Mouse (Mus musculus): Measurements from ENCODE around the gene Wdr11. TPM values are rescaled to one million over a fixed set of nuclear protein-coding genes. Genes with fewer than 3 reads are reported as not detected.

Gene Wdr11
- polyA plus RNA-seq, 1 experiment from 2014 or later: 37.2 TPM

GRCm38 (mm10) chr7:129673776-129674175 lies 82.1 kb downstream of the Wdr11 start:
- Histone ChIP-seq H3K4me1 (ENCODE audit: control insufficient read depth, insufficient read depth, low read depth, low read length) (no peaks in the 10 kb centered on the region), H3K9ac (ENCODE audit: low read depth, low read length) (no peak overlapping the region), H3K9me3 (ENCODE audit: control insufficient read depth, low read length) (no peaks in the 10 kb centered on the region), H3K4me3 (ENCODE audit: low read length) (no peak overlapping the region), H3K4me2 (ENCODE audit: low read length) (no peak overlapping the region), H3K27me3 (replicated peaks; ENCODE audit: control insufficient read depth, insufficient read depth, low read length) (no peaks in the 10 kb centered on the region), H3K27ac (ENCODE audit: low read depth, low read length) (no peak overlapping the region), H3K36me3 (ENCODE audit: control insufficient read depth, insufficient read depth, low read length) (no peaks in the 10 kb centered on the region)
- WGBS: 41% methylated on average over 9 of the region's 9 CpGs
- ATAC-seq: no peak

DNA sequence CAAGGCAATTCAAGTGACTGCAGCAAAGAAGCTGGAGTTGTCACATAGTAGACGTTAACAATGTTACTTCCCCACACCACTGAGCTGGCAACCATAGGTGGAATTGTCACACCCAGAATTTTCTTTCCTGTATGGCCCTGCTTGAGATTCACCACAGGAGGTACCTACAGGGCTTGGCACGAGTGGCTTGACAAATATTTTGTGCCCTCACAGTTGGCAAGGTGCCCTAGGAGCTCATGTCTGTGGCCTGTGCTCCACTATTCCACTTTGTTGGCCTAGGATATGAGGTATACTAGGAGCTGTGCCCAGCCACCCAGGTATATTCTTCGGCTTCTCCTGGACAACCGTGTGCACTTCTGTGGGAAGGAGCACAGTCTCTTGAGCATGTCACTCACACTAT lies 82.9 kb downstream of the Wdr11 start:
- Histone ChIP-seq H3K9me3 (ENCODE audit: control insufficient read depth, low read length) (no peaks in the 10 kb centered on the region), H3K4me2 (ENCODE audit: low read length) (no peak overlapping the region), H3K4me3 (ENCODE audit: low read length) (no peak overlapping the region), H3K36me3 (ENCODE audit: control insufficient read depth, insufficient read depth, low read length) (no peaks in the 10 kb centered on the region), H3K27ac (ENCODE audit: low read depth, low read length) (no peak overlapping the region), H3K4me1 (ENCODE audit: control insufficient read depth, insufficient read depth, low read depth, low read length) (no peaks in the 10 kb centered on the region), H3K9ac (ENCODE audit: low read depth, low read length) (no peak overlapping the region), H3K27me3 (replicated peaks; ENCODE audit: control insufficient read depth, insufficient read depth, low read length) (no peaks in the 10 kb centered on the region)
- WGBS: 72% methylated on average over 4 of the region's 4 CpGs
- no peak for ATAC-seq

GRCm38 (mm10) chr7:129675852-129676251 lies 84.2 kb downstream of the Wdr11 start:
- Histone ChIP-seq H3K4me1 (ENCODE audit: control insufficient read depth, insufficient read depth, low read depth, low read length) (no peaks in the 10 kb centered on the region), H3K4me3 (ENCODE audit: low read length) (no peak overlapping the region), H3K4me2 (ENCODE audit: low read length) (no peak overlapping the region), H3K9ac (ENCODE audit: low read depth, low read length) (no peak overlapping the region), H3K36me3 (ENCODE audit: control insufficient read depth, insufficient read depth, low read length) (no peaks in the 10 kb centered on the region), H3K27me3 (replicated peaks; ENCODE audit: control insufficient read depth, insufficient read depth, low read length) (no peaks in the 10 kb centered on the region), H3K27ac (ENCODE audit: low read depth, low read length) (no peak overlapping the region), H3K9me3 (ENCODE audit: control insufficient read depth, low read length) (no peaks in the 10 kb centered on the region)
- no peak for ATAC-seq
- WGBS: 94% methylated on average over 6 of the region's 6 CpGs

DNA sequence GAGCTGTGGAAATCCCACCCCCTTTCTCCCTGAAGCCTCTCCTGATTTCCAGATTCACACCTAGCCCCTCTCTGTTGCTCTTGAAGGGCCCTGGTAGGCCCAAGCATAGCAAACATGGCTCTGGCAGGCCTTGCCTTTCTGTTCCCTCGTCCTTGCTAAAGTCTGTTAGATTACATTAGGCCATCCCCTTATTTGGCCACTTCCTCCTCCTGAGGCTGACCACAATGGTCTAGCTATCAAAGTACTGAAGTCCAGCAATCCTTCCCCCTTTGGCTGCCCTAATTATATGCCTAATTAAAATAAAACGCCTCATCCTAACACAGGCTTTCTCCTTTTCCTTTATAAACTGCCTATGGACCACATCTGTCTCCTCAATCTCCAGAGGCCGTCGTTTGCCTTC lies 85.5 kb downstream of the Wdr11 start:
- 72% methylated on average over 4 of the region's 4 CpGs for WGBS
- Histone ChIP-seq H3K9ac (ENCODE audit: low read depth, low read length) (no peak overlapping the region), H3K4me1 (ENCODE audit: control insufficient read depth, insufficient read depth, low read depth, low read length) (no peaks in the 10 kb centered on the region), H3K36me3 (ENCODE audit: control insufficient read depth, insufficient read depth, low read length) (no peaks in the 10 kb centered on the region), H3K27me3 (replicated peaks; ENCODE audit: control insufficient read depth, insufficient read depth, low read length) (no peaks in the 10 kb centered on the region), H3K27ac (ENCODE audit: low read depth, low read length) (no peak overlapping the region), H3K4me3 (ENCODE audit: low read length) (no peak overlapping the region), H3K9me3 (ENCODE audit: control insufficient read depth, low read length) (no peaks in the 10 kb centered on the region), H3K4me2 (ENCODE audit: low read length) (no peak overlapping the region)
- ATAC-seq: no peak

GRCm38 (mm10) chr7:129678431-129678830 lies 86.8 kb downstream of the Wdr11 start:
- 0 out of 2 replicates have a peak, but pooled peaks cover 2% of the 10 kb centered on the region for H3K27me3 ChIP-seq (replicated peaks; ENCODE audit: control insufficient read depth, insufficient read depth, low read length)
- no peak overlapping the region for H3K4me2 ChIP-seq (ENCODE audit: low read length)
- WGBS: 50% methylated on average over 8 of the region's 8 CpGs
- H3K4me1 ChIP-seq (ENCODE audit: control insufficient read depth, insufficient read depth, low read depth, low read length): no peaks in the 10 kb centered on the region
- H3K4me3 ChIP-seq (ENCODE audit: low read length): no peak overlapping the region
- no peak overlapping the region for H3K27ac ChIP-seq (ENCODE audit: low read depth, low read length)
- H3K9me3 ChIP-seq (ENCODE audit: control insufficient read depth, low read length): no peaks in the 10 kb centered on the region
- ATAC-seq: no peak
- no peaks in the 10 kb centered on the region for H3K36me3 ChIP-seq (ENCODE audit: control insufficient read depth, insufficient read depth, low read length)
- no peak overlapping the region for H3K9ac ChIP-seq (ENCODE audit: low read depth, low read length)

DNA sequence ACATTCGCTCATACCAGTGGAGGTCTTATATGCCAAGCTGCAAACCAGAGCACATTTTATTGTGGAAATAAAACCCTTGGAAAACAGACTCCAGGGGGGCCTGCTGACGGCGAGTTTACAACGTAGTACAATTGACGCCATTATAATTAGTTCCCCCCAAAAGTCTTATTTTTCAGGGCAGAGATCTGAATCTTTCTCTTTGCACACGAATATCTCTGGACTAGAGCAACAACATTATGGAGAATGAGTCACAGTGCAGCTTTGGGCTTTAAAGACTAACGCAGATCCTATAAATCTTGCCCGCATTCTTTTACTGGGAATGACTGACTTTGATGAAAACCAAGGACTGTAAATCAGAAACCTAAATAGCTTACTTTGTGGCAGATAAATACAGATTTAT lies 87.3 kb downstream of the Wdr11 start:
- H3K27ac ChIP-seq (ENCODE audit: low read depth, low read length): no peak overlapping the region
- 0 out of 2 replicates have a peak, but pooled peaks cover 2% of the 10 kb centered on the region for H3K27me3 ChIP-seq (replicated peaks; ENCODE audit: control insufficient read depth, insufficient read depth, low read length)
- H3K4me2 ChIP-seq (ENCODE audit: low read length): no peak overlapping the region
- no peaks in the 10 kb centered on the region for H3K36me3 ChIP-seq (ENCODE audit: control insufficient read depth, insufficient read depth, low read length)
- H3K4me1 ChIP-seq (ENCODE audit: control insufficient read depth, insufficient read depth, low read depth, low read length): no peaks in the 10 kb centered on the region
- ATAC-seq: no peak
- WGBS: 42% methylated on average over 8 of the region's 8 CpGs
- H3K4me3 ChIP-seq (ENCODE audit: low read length): no peak overlapping the region
- H3K9me3 ChIP-seq (ENCODE audit: control insufficient read depth, low read length): no peaks in the 10 kb centered on the region
- no peak overlapping the region for H3K9ac ChIP-seq (ENCODE audit: low read depth, low read length)

DNA sequence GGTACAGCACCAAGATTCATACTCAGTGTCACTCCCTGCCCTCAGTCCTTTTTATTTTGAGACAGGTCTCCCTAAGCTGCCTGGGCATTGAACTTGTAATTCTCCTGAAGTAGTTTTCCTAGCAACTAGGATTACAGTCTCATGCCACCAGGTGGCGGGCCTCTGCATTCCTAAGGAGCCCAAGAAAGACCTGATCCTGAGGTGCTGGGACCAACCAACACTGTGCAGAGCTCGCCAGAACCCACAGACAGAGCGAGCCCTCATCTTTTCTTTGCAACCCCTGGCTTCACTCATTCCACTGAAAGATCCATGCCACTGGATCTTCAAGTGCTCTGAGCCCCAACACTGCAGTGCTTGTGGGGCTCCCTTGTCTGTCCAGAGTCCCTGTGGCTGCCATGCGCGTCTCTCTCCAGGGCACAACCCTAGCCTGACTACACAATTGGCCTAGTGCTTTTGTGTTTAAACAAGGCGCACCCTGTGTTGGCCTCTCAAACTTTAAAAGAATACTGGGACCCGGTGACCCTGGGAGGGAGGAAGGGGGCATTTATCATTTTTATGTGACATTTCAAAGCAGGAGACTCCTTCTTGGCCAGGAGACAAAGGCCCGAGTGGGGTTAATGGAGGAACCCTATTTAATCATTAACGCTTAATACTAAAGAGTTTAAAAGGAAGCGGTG lies 89.0 kb downstream of the Wdr11 start:
- Histone ChIP-seq H3K4me2 (ENCODE audit: low read length) (no peak overlapping the region), H3K27me3 (replicated peaks; ENCODE audit: control insufficient read depth, insufficient read depth, low read length) (peaks cover 2% of the 10 kb centered on the region; the same call in 1 of the 2 replicates), H3K9ac (ENCODE audit: low read depth, low read length) (no peak overlapping the region), H3K9me3 (ENCODE audit: control insufficient read depth, low read length) (no peaks in the 10 kb centered on the region), H3K36me3 (ENCODE audit: control insufficient read depth, insufficient read depth, low read length) (no peaks in the 10 kb centered on the region), H3K4me3 (ENCODE audit: low read length) (no peak overlapping the region), H3K4me1 (ENCODE audit: control insufficient read depth, insufficient read depth, low read depth, low read length) (no peaks in the 10 kb centered on the region), H3K27ac (ENCODE audit: low read depth, low read length) (no peak overlapping the region)
- ATAC-seq: no peak
- WGBS: 26% methylated on average over 10 of the region's 10 CpGs

DNA sequence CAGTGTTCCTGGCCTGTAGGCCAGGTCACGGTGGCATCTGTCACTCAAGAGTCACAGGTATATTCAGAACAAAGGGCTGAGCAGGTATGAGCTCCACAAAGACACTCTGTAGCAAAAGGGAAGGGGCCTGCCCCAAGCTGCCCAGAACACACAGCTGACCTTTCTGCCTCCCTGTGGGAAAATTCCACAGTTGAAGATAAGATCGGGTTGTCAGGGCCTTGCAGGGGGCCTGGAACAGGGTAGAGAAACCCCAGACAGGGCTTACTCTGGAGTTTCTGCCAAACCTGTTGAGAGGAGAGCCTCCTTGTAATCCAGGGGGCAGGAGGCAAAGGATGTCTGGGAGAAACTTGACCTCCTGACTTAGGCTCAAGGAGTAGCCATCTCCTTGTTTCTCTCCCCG lies 90.9 kb downstream of the Wdr11 start:
- Histone ChIP-seq H3K4me1 (ENCODE audit: control insufficient read depth, insufficient read depth, low read depth, low read length) (no peaks in the 10 kb centered on the region), H3K4me2 (ENCODE audit: low read length) (no peak overlapping the region)
- 66% methylated on average over 3 of the region's 3 CpGs for WGBS

GRCm38 (mm10) chr7:129685326-129685725 lies 93.7 kb downstream of the Wdr11 start:
- H3K4me1 ChIP-seq (ENCODE audit: control insufficient read depth, insufficient read depth, low read depth, low read length): no peaks in the 10 kb centered on the region
- no peak overlapping the region for H3K9ac ChIP-seq (ENCODE audit: low read depth, low read length)
- ATAC-seq: no peak
- no peak overlapping the region for H3K4me2 ChIP-seq (ENCODE audit: low read length)
- H3K9me3 ChIP-seq (ENCODE audit: control insufficient read depth, low read length): no peaks in the 10 kb centered on the region
- no peaks in the 10 kb centered on the region for H3K36me3 ChIP-seq (ENCODE audit: control insufficient read depth, insufficient read depth, low read length)
- WGBS: 84% methylated on average over 5 of the region's 5 CpGs
- H3K27me3 ChIP-seq (replicated peaks; ENCODE audit: control insufficient read depth, insufficient read depth, low read length): peaks cover 2% of the 10 kb centered on the region; the same call in 1 of the 2 replicates
- H3K27ac ChIP-seq (ENCODE audit: low read depth, low read length): no peak overlapping the region
- no peak overlapping the region for H3K4me3 ChIP-seq (ENCODE audit: low read length)

More for the DNA sequence above, 90.9 kb downstream of the Wdr11 start:
- Histone ChIP-seq H3K36me3 (ENCODE audit: control insufficient read depth, insufficient read depth, low read length) (no peaks in the 10 kb centered on the region), H3K4me3 (ENCODE audit: low read length) (no peak overlapping the region), H3K27ac (ENCODE audit: low read depth, low read length) (no peak overlapping the region), H3K27me3 (replicated peaks; ENCODE audit: control insufficient read depth, insufficient read depth, low read length) (peaks cover 2% of the 10 kb centered on the region; the same call in 1 of the 2 replicates), H3K9me3 (ENCODE audit: control insufficient read depth, low read length) (no peaks in the 10 kb centered on the region), H3K9ac (ENCODE audit: low read depth, low read length) (no peak overlapping the region)
- no peak for ATAC-seq

Measured in hindbrain, embryonic 16.5 days (tissue).